Mouse (Mus musculus): ENCODE measurements around the gene AI413582. TPM values are rescaled to one million over a fixed set of nuclear protein-coding genes. Genes with fewer than 3 reads are reported as not detected.

Gene AI413582
- polyA plus RNA-seq, 1 experiment from 2014 or later: 51.9 TPM

GRCm38 (mm10) chr17:27545991-27546390, 19.6 kb downstream of the AI413582 start:
- Histone ChIP-seq H3K27ac (replicated peaks; ENCODE audit: low read depth, low read length) (no peak overlapping the region), H3K9ac (replicated peaks; ENCODE audit: low read length) (no peak overlapping the region)

GRCm38 (mm10) chr17:27544551-27544950, 21.0 kb downstream of the AI413582 start:
- Histone ChIP-seq H3K9me3 (ENCODE audit: control insufficient read depth, low read length) (no peaks in the 10 kb centered on the region), H3K4me1 (ENCODE audit: control insufficient read depth, insufficient read depth, low read length) (0 out of 2 replicates have a peak, but pooled peaks cover 3% of the 10 kb centered on the region)
- 78% methylated on average over 11 of the region's 11 CpGs for WGBS

More at GRCm38 (mm10) chr17:27545991-27546390, 19.6 kb downstream of the AI413582 start:
- no peaks in the 10 kb centered on the region for H3K27me3 ChIP-seq (ENCODE audit: control insufficient read depth, insufficient read depth, low read length)
- no peak for ATAC-seq (ENCODE audit: low FRiP score, low TSS enrichment)
- H3K36me3 ChIP-seq (ENCODE audit: control insufficient read depth, insufficient read depth, low read length): no peaks in the 10 kb centered on the region
- 0 out of 2 replicates have a peak, but pooled peaks cover 3% of the 10 kb centered on the region for H3K4me1 ChIP-seq (ENCODE audit: control insufficient read depth, insufficient read depth, low read length)
- H3K9me3 ChIP-seq (ENCODE audit: control insufficient read depth, low read length): no peaks in the 10 kb centered on the region
- no peak for DNase-seq
- H3K4me2 ChIP-seq (ENCODE audit: low read length): no peak overlapping the region
- H3K4me3 ChIP-seq (replicated peaks; ENCODE audit: low read depth, low read length): no peak overlapping the region
- WGBS: 45% methylated on average over 12 of the region's 12 CpGs

DNA sequence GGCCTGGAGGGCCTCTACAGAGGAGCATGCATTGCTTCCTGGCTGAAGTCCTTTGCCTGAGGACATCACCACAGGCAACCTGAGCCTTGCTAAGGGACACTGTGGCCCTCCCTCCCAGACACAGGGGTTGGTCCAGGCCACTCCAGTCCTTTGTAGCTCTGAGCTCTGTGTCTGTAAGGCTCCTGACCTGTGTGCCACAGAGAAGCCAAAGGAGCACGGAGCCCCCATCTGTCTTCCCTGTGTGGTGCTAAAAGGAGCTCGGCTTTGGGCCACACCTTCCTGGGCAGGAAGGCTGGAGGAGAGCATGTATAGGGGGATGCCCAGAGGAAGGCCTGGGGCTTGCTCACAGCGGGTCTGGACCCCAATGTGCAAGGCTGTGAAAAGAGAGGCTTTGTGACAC, 23.6 kb downstream of the AI413582 start:
- WGBS: 87% methylated on average over 3 of the region's 3 CpGs
- DNase-seq (no peak), ATAC-seq (ENCODE audit: low FRiP score, low TSS enrichment) (no peak)
- no peak overlapping the region for H3K27ac ChIP-seq (replicated peaks; ENCODE audit: low read depth, low read length)
- H3K4me1 ChIP-seq (ENCODE audit: control insufficient read depth, insufficient read depth, low read length): no peaks in the 10 kb centered on the region
- H3K9ac ChIP-seq (replicated peaks; ENCODE audit: low read length): no peak overlapping the region
- no peak overlapping the region for H3K4me2 ChIP-seq (ENCODE audit: low read length)
- H3K36me3 ChIP-seq (ENCODE audit: control insufficient read depth, insufficient read depth, low read length): no peaks in the 10 kb centered on the region
- H3K9me3 ChIP-seq (ENCODE audit: control insufficient read depth, low read length): no peaks in the 10 kb centered on the region
- H3K4me3 ChIP-seq (replicated peaks; ENCODE audit: low read depth, low read length): no peak overlapping the region
- no peaks in the 10 kb centered on the region for H3K27me3 ChIP-seq (ENCODE audit: control insufficient read depth, insufficient read depth, low read length)

More at GRCm38 (mm10) chr17:27544551-27544950, 21.0 kb downstream of the AI413582 start:
- H3K27me3 ChIP-seq (ENCODE audit: control insufficient read depth, insufficient read depth, low read length): no peaks in the 10 kb centered on the region
- H3K4me2 ChIP-seq (ENCODE audit: low read length): no peak overlapping the region
- no peak overlapping the region for H3K9ac ChIP-seq (replicated peaks; ENCODE audit: low read length)
- ATAC-seq (ENCODE audit: low FRiP score, low TSS enrichment): no peak
- DNase-seq: no peak
- no peak overlapping the region for H3K27ac ChIP-seq (replicated peaks; ENCODE audit: low read depth, low read length)
- H3K4me3 ChIP-seq (replicated peaks; ENCODE audit: low read depth, low read length): no peak overlapping the region
- no peaks in the 10 kb centered on the region for H3K36me3 ChIP-seq (ENCODE audit: control insufficient read depth, insufficient read depth, low read length)

GRCm38 (mm10) chr17:27541261-27541660, 24.3 kb downstream of the AI413582 start:
- WGBS: 75% methylated on average over 2 of the region's 2 CpGs
- ATAC-seq (ENCODE audit: low FRiP score, low TSS enrichment): no peak
- no peak overlapping the region for H3K27ac ChIP-seq (replicated peaks; ENCODE audit: low read depth, low read length)

GRCm38 (mm10) chr17:27534718-27535117, 30.8 kb downstream of the AI413582 start:
- Histone ChIP-seq H3K27me3 (ENCODE audit: control insufficient read depth, insufficient read depth, low read length) (no peaks in the 10 kb centered on the region), H3K27ac (replicated peaks; ENCODE audit: low read depth, low read length) (no peak overlapping the region), H3K4me3 (replicated peaks; ENCODE audit: low read depth, low read length) (no peak overlapping the region), H3K9me3 (ENCODE audit: control insufficient read depth, low read length) (no peaks in the 10 kb centered on the region), H3K4me2 (ENCODE audit: low read length) (0 out of 2 replicates have a peak overlapping the region, but pooled peaks have one; percentile 1), H3K9ac (replicated peaks; ENCODE audit: low read length) (no peak overlapping the region), H3K36me3 (ENCODE audit: control insufficient read depth, insufficient read depth, low read length) (no peaks in the 10 kb centered on the region), H3K4me1 (ENCODE audit: control insufficient read depth, insufficient read depth, low read length) (no peaks in the 10 kb centered on the region)
- ATAC-seq (ENCODE audit: low FRiP score, low TSS enrichment) (peak; percentile 60; the same call in 1 of the 2 replicates), DNase-seq (peak; percentile 95)
- 3% methylated on average over 10 of the region's 10 CpGs for WGBS

More at GRCm38 (mm10) chr17:27541261-27541660, 24.3 kb downstream of the AI413582 start:
- DNase-seq: no peak
- Histone ChIP-seq H3K36me3 (ENCODE audit: control insufficient read depth, insufficient read depth, low read length) (no peaks in the 10 kb centered on the region), H3K4me2 (ENCODE audit: low read length) (no peak overlapping the region), H3K27me3 (ENCODE audit: control insufficient read depth, insufficient read depth, low read length) (no peaks in the 10 kb centered on the region), H3K9me3 (ENCODE audit: control insufficient read depth, low read length) (no peaks in the 10 kb centered on the region), H3K4me1 (ENCODE audit: control insufficient read depth, insufficient read depth, low read length) (no peaks in the 10 kb centered on the region), H3K4me3 (replicated peaks; ENCODE audit: low read depth, low read length) (no peak overlapping the region), H3K9ac (replicated peaks; ENCODE audit: low read length) (no peak overlapping the region)

DNA sequence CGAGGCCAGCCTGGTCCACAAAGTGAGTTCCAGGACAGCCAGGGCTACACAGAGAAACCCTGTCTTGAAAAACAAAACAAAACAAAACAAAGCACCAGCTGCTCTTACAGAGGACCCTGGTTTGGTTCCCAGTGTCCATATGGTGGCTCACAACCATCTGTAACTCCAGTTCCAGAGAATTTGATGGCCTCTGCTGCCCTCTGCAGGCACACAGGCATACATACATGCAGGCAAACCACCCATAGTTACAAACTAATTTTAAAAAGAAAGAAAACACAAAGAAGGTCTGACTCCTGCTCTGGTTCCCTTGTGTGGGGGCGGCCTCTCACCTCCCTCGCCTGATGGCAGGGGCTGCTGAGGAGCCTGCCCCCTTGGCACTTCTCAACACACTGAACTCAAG, 32.2 kb downstream of the AI413582 start:
- H3K4me2 ChIP-seq (ENCODE audit: low read length): no peak overlapping the region
- no peak overlapping the region for H3K9ac ChIP-seq (replicated peaks; ENCODE audit: low read length)
- H3K27ac ChIP-seq (replicated peaks; ENCODE audit: low read depth, low read length): no peak overlapping the region
- WGBS: 90% methylated on average over 3 of the region's 3 CpGs
- no peaks in the 10 kb centered on the region for H3K36me3 ChIP-seq (ENCODE audit: control insufficient read depth, insufficient read depth, low read length)
- DNase-seq (no peak), ATAC-seq (ENCODE audit: low FRiP score, low TSS enrichment) (no peak)
- H3K4me3 ChIP-seq (replicated peaks; ENCODE audit: low read depth, low read length): no peak overlapping the region
- no peaks in the 10 kb centered on the region for H3K4me1 ChIP-seq (ENCODE audit: control insufficient read depth, insufficient read depth, low read length)
- no peaks in the 10 kb centered on the region for H3K27me3 ChIP-seq (ENCODE audit: control insufficient read depth, insufficient read depth, low read length)
- H3K9me3 ChIP-seq (ENCODE audit: control insufficient read depth, low read length): no peaks in the 10 kb centered on the region

GRCm38 (mm10) chr17:27532095-27532494, 33.5 kb downstream of the AI413582 start:
- no peak for ATAC-seq (ENCODE audit: low FRiP score, low TSS enrichment)
- Histone ChIP-seq H3K9me3 (ENCODE audit: control insufficient read depth, low read length) (no peaks in the 10 kb centered on the region), H3K4me1 (ENCODE audit: control insufficient read depth, insufficient read depth, low read length) (no peaks in the 10 kb centered on the region), H3K36me3 (ENCODE audit: control insufficient read depth, insufficient read depth, low read length) (no peaks in the 10 kb centered on the region), H3K9ac (replicated peaks; ENCODE audit: low read length) (no peak overlapping the region), H3K27ac (replicated peaks; ENCODE audit: low read depth, low read length) (no peak overlapping the region), H3K27me3 (ENCODE audit: control insufficient read depth, insufficient read depth, low read length) (no peaks in the 10 kb centered on the region), H3K4me3 (replicated peaks; ENCODE audit: low read depth, low read length) (no peak overlapping the region), H3K4me2 (ENCODE audit: low read length) (no peak overlapping the region)
- DNase-seq: no peak
- 92% methylated on average over 8 of the region's 8 CpGs for WGBS

GRCm38 (mm10) chr17:27528767-27529166, 36.8 kb downstream of the AI413582 start:
- Histone ChIP-seq H3K27me3 (ENCODE audit: control insufficient read depth, insufficient read depth, low read length) (no peaks in the 10 kb centered on the region), H3K9me3 (ENCODE audit: control insufficient read depth, low read length) (no peaks in the 10 kb centered on the region), H3K9ac (replicated peaks; ENCODE audit: low read length) (no peak overlapping the region), H3K27ac (replicated peaks; ENCODE audit: low read depth, low read length) (no peak overlapping the region), H3K4me1 (ENCODE audit: control insufficient read depth, insufficient read depth, low read length) (no peaks in the 10 kb centered on the region), H3K4me3 (replicated peaks; ENCODE audit: low read depth, low read length) (no peak overlapping the region), H3K4me2 (ENCODE audit: low read length) (no peak overlapping the region), H3K36me3 (ENCODE audit: control insufficient read depth, insufficient read depth, low read length) (no peaks in the 10 kb centered on the region)
- 77% methylated on average over 5 of the region's 5 CpGs for WGBS
- DNase-seq (no peak), ATAC-seq (ENCODE audit: low FRiP score, low TSS enrichment) (no peak)

GRCm38 (mm10) chr17:27528030-27528429, 37.5 kb downstream of the AI413582 start:
- no peak overlapping the region for H3K9ac ChIP-seq (replicated peaks; ENCODE audit: low read length)
- no peak overlapping the region for H3K27ac ChIP-seq (replicated peaks; ENCODE audit: low read depth, low read length)
- H3K9me3 ChIP-seq (ENCODE audit: control insufficient read depth, low read length): no peaks in the 10 kb centered on the region
- WGBS: 46% methylated on average over 8 of the region's 8 CpGs
- no peaks in the 10 kb centered on the region for H3K36me3 ChIP-seq (ENCODE audit: control insufficient read depth, insufficient read depth, low read length)
- H3K4me3 ChIP-seq (replicated peaks; ENCODE audit: low read depth, low read length): no peak overlapping the region
- H3K4me2 ChIP-seq (ENCODE audit: low read length): no peak overlapping the region
- no peaks in the 10 kb centered on the region for H3K27me3 ChIP-seq (ENCODE audit: control insufficient read depth, insufficient read depth, low read length)
- H3K4me1 ChIP-seq (ENCODE audit: control insufficient read depth, insufficient read depth, low read length): no peaks in the 10 kb centered on the region
- DNase-seq (no peak), ATAC-seq (ENCODE audit: low FRiP score, low TSS enrichment) (no peak)
